Mouse (Mus musculus) urinary bladder, postnatal 14 days (tissue): Measurements from ENCODE around the gene Ttc21b.
A peak's percentile ranks its signal among the peaks of the same experiment; 100 is the strongest.

ENCODE experiments used
- DNase-seq: peaks from one replicate; pipeline ENCODE4 v3.0.0; 2021; ENCODE audit warnings: low spot score

Ttc21b gene

GRCm38 (mm10) chr2:66171643-66172042 lies 84.8 kb downstream of the Ttc21b start:
- no peak for DNase-seq

- DNase-seq, result no peak
Measured at GRCm38 (mm10) chr2:66170721-66171120, 85.7 kb downstream of the Ttc21b start.

- DNase-seq, result no peak
Measured at GRCm38 (mm10) chr2:66165025-66165424, 91.4 kb downstream of the Ttc21b start.

- no peak for DNase-seq
Measured at GRCm38 (mm10) chr2:66158140-66158915, 98.1 kb downstream of the Ttc21b start.

- no peak for DNase-seq
Measured at GRCm38 (mm10) chr2:66151436-66151835, 105.0 kb downstream of the Ttc21b start.

- DNase-seq, result no peak
Measured at GRCm38 (mm10) chr2:66150531-66150930, 105.9 kb downstream of the Ttc21b start.

- DNase-seq, result no peak
Measured at GRCm38 (mm10) chr2:66148654-66149230, 107.7 kb downstream of the Ttc21b start.

- DNase-seq, result no peak
Measured at GRCm38 (mm10) chr2:66146473-66146872, 109.9 kb downstream of the Ttc21b start.

GRCm38 (mm10) chr2:66144770-66145169 lies 111.6 kb downstream of the Ttc21b start:
- peak; percentile 8 for DNase-seq

- no peak for DNase-seq
Measured at GRCm38 (mm10) chr2:66143284-66143683, 113.1 kb downstream of the Ttc21b start.

- no peak for DNase-seq
Measured at GRCm38 (mm10) chr2:66142711-66143110, 113.7 kb downstream of the Ttc21b start.

- no peak for DNase-seq
Measured at GRCm38 (mm10) chr2:66142268-66142667, 114.1 kb downstream of the Ttc21b start.

- DNase-seq, result no peak
Measured at GRCm38 (mm10) chr2:66140246-66140645, 116.2 kb downstream of the Ttc21b start.
